Mouse (Mus musculus) stomach, postnatal 0 days (tissue): ENCODE results near the gene Sept12.

Experiments used
- CTCF ChIP-seq: IDR thresholded peaks from 2 replicates; pipeline ENCODE4 v1.5.1; 2016; ENCODE audit warnings: antibody characterized with exemption, low read depth, mild to moderate bottlenecking, moderate library complexity
- EP300 ChIP-seq: optimal IDR thresholded peaks from 2 replicates; pipeline ENCODE3; 2016; ENCODE audit warnings: antibody characterized with exemption

GRCm38 (mm10) chr16:5010371-5010935, 12.8 kb upstream of the Sept12 start:
- no peak for TF ChIP-seq CTCF
- TF ChIP-seq EP300, result no peak
